Mouse (Mus musculus): Measurements from ENCODE around the gene Mettl7a3. TPM values are rescaled to one million over a fixed set of nuclear protein-coding genes. Genes with fewer than 3 reads are reported as not detected.
"Not testable (repeated sequence)": the region's sequence is repeated elsewhere in the genome, so short reads cannot be mapped to it uniquely, and the experiment has no call there.

Mettl7a3 gene
- polyA plus RNA-seq, 1 experiment, result not detected

GRCm38 (mm10) chr15:100346761-100347160 is 12.0 kb downstream of the Mettl7a3 start:
- peaks cover 4% of the 10 kb centered on the region for H3K27me3 ChIP-seq (ENCODE audit: control insufficient read depth, insufficient read depth, insufficient read length)
- H3K79me2 ChIP-seq (ENCODE audit: control insufficient read depth, insufficient read depth), result no peaks in the 10 kb centered on the region
- H3K4me3 ChIP-seq, result no peak overlapping the region
- TF ChIP-seq MAX (IDR thresholded peaks at IDR 0.05; ENCODE audit: low read depth), result no peak
- TF ChIP-seq REST (IDR thresholded peaks at IDR 0.05; ENCODE audit: insufficient read depth, insufficient read length), result no peak
- TF ChIP-seq MYOG (IDR thresholded peaks at IDR 0.05; ENCODE audit: control insufficient read depth in 1 of 3, insufficient read depth in 1 of 3, insufficient read length in 2 of 3, low read depth in 2 of 3), result no peak
- no peak for TF ChIP-seq TCF12 (IDR thresholded peaks at IDR 0.05; ENCODE audit: insufficient read depth, poor library complexity, severe bottlenecking)
- TF ChIP-seq SRF (IDR thresholded peaks at IDR 0.05; ENCODE audit: control insufficient read depth, insufficient read length, low read depth), result no peak
- no peak for TF ChIP-seq CEBPB (IDR thresholded peaks at IDR 0.05; ENCODE audit: insufficient read depth, poor library complexity, severe bottlenecking)
- no peak for TF ChIP-seq POLR2A (IDR thresholded peaks at IDR 0.05; ENCODE audit: insufficient read length, low read depth)
- no peak for TF ChIP-seq POLR2AphosphoS2 (IDR thresholded peaks at IDR 0.05; ENCODE audit: insufficient read length, low read depth)
- TF ChIP-seq MYOD1 (IDR thresholded peaks at IDR 0.05; ENCODE audit: control insufficient read depth in 1 of 3, insufficient read length in 2 of 3, low read depth in 2 of 3), result no peak
- TF ChIP-seq E2F4 (IDR thresholded peaks at IDR 0.05; ENCODE audit: insufficient read depth), result no peak
- no peak for TF ChIP-seq TCF3 (IDR thresholded peaks at IDR 0.05; ENCODE audit: insufficient read length, low read depth)
- TF ChIP-seq USF1 (IDR thresholded peaks at IDR 0.05; ENCODE audit: low read depth), result no peak
- H3K4me2 ChIP-seq (ENCODE audit: low read depth), result no peak overlapping the region
- H3K36me3 ChIP-seq (ENCODE audit: control insufficient read depth, insufficient read depth), result no peaks in the 10 kb centered on the region
- H3ac ChIP-seq (ENCODE audit: control insufficient read depth, insufficient read length), result no peak overlapping the region

DNA sequence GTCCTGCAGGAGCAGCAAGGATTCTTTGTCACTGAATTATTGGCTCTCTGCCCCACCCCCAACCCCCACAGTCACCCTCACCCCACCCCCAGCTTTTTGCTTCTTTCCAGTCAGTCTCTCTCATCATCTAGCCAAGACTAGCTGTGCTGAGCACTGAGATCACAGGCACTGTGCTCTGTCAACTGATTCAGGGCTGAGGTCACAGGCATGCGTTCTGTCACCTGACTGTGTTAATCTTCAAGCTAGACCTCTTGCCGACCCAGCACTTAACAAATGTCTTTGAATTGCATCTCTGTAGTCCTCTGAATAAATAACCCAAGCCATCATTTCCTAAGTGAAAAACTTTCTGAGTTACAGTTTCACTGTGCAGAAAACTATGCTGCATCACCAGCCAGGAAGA is 14.8 kb downstream of the Mettl7a3 start:
- no peak overlapping the region for H3K4me2 ChIP-seq (ENCODE audit: low read depth)
- H3K36me3 ChIP-seq (ENCODE audit: control insufficient read depth, insufficient read depth), result no peaks in the 10 kb centered on the region
- H3K27me3 ChIP-seq (ENCODE audit: control insufficient read depth, insufficient read depth, insufficient read length), result peaks cover 7% of the 10 kb centered on the region
- TF ChIP-seq MAX (IDR thresholded peaks at IDR 0.05; ENCODE audit: low read depth) (no peak), USF1 (IDR thresholded peaks at IDR 0.05; ENCODE audit: low read depth) (no peak), TCF3 (IDR thresholded peaks at IDR 0.05; ENCODE audit: insufficient read length, low read depth) (no peak), MYOD1 (IDR thresholded peaks at IDR 0.05; ENCODE audit: control insufficient read depth in 1 of 3, insufficient read length in 2 of 3, low read depth in 2 of 3) (no peak), TCF12 (IDR thresholded peaks at IDR 0.05; ENCODE audit: insufficient read depth, poor library complexity, severe bottlenecking) (no peak), SRF (IDR thresholded peaks at IDR 0.05; ENCODE audit: control insufficient read depth, insufficient read length, low read depth) (no peak), MYOG (IDR thresholded peaks at IDR 0.05; ENCODE audit: control insufficient read depth in 1 of 3, insufficient read depth in 1 of 3, insufficient read length in 2 of 3, low read depth in 2 of 3) (no peak), POLR2AphosphoS2 (IDR thresholded peaks at IDR 0.05; ENCODE audit: insufficient read length, low read depth) (no peak), POLR2A (IDR thresholded peaks at IDR 0.05; ENCODE audit: insufficient read length, low read depth) (no peak), CEBPB (IDR thresholded peaks at IDR 0.05; ENCODE audit: insufficient read depth, poor library complexity, severe bottlenecking) (no peak), E2F4 (IDR thresholded peaks at IDR 0.05; ENCODE audit: insufficient read depth) (no peak), REST (IDR thresholded peaks at IDR 0.05; ENCODE audit: insufficient read depth, insufficient read length) (no peak)
- no peak overlapping the region for H3ac ChIP-seq (ENCODE audit: control insufficient read depth, insufficient read length)
- H3K4me3 ChIP-seq, result no peak overlapping the region
- no peaks in the 10 kb centered on the region for H3K79me2 ChIP-seq (ENCODE audit: control insufficient read depth, insufficient read depth)

GRCm38 (mm10) chr15:100351501-100352060 is 16.9 kb downstream of the Mettl7a3 start:
- peaks cover 12% of the 10 kb centered on the region for H3K27me3 ChIP-seq (ENCODE audit: control insufficient read depth, insufficient read depth, insufficient read length)
- no peak overlapping the region for H3K4me3 ChIP-seq
- no peaks in the 10 kb centered on the region for H3K79me2 ChIP-seq (ENCODE audit: control insufficient read depth, insufficient read depth)
- no peaks in the 10 kb centered on the region for H3K36me3 ChIP-seq (ENCODE audit: control insufficient read depth, insufficient read depth)
- H3ac ChIP-seq (ENCODE audit: control insufficient read depth, insufficient read length), result no peak overlapping the region
- peak overlapping the region; percentile 35 for H3K4me2 ChIP-seq (ENCODE audit: low read depth)
- TF ChIP-seq TCF12 (IDR thresholded peaks at IDR 0.05; ENCODE audit: insufficient read depth, poor library complexity, severe bottlenecking), result no peak
- TF ChIP-seq E2F4 (IDR thresholded peaks at IDR 0.05; ENCODE audit: insufficient read depth), result no peak
- no peak for TF ChIP-seq POLR2A (IDR thresholded peaks at IDR 0.05; ENCODE audit: insufficient read length, low read depth)
- TF ChIP-seq USF1 (IDR thresholded peaks at IDR 0.05; ENCODE audit: low read depth), result no peak
- no peak for TF ChIP-seq CEBPB (IDR thresholded peaks at IDR 0.05; ENCODE audit: insufficient read depth, poor library complexity, severe bottlenecking)
- no peak for TF ChIP-seq TCF3 (IDR thresholded peaks at IDR 0.05; ENCODE audit: insufficient read length, low read depth)
- TF ChIP-seq MAX (IDR thresholded peaks at IDR 0.05; ENCODE audit: low read depth), result no peak
- no peak for TF ChIP-seq SRF (IDR thresholded peaks at IDR 0.05; ENCODE audit: control insufficient read depth, insufficient read length, low read depth)

GRCm38 (mm10) chr15:100352711-100353250 is 18.1 kb downstream of the Mettl7a3 start, which contains the start of the genes Methig1 and Mettl7a2:
Gene Methig1, plus strand, starts transcription at chr15:100353149.
Gene Mettl7a2, plus strand, starts transcription at chr15:100353200.
- TF ChIP-seq SRF (IDR thresholded peaks at IDR 0.05; ENCODE audit: control insufficient read depth, insufficient read length, low read depth), result no peak
- no peak for TF ChIP-seq MYOD1 (IDR thresholded peaks at IDR 0.05; ENCODE audit: control insufficient read depth in 1 of 3, insufficient read length in 2 of 3, low read depth in 2 of 3)
- no peak for TF ChIP-seq MYOG (IDR thresholded peaks at IDR 0.05; ENCODE audit: control insufficient read depth in 1 of 3, insufficient read depth in 1 of 3, insufficient read length in 2 of 3, low read depth in 2 of 3)
- no peak for TF ChIP-seq E2F4 (IDR thresholded peaks at IDR 0.05; ENCODE audit: insufficient read depth)
- no peak for TF ChIP-seq POLR2AphosphoS2 (IDR thresholded peaks at IDR 0.05; ENCODE audit: insufficient read length, low read depth)
- no peak for TF ChIP-seq CEBPB (IDR thresholded peaks at IDR 0.05; ENCODE audit: insufficient read depth, poor library complexity, severe bottlenecking)
- no peak for TF ChIP-seq POLR2A (IDR thresholded peaks at IDR 0.05; ENCODE audit: insufficient read length, low read depth)
- no peak for TF ChIP-seq REST (IDR thresholded peaks at IDR 0.05; ENCODE audit: insufficient read depth, insufficient read length)
- TF ChIP-seq USF1 (IDR thresholded peaks at IDR 0.05; ENCODE audit: low read depth), result no peak
- no peak for TF ChIP-seq TCF12 (IDR thresholded peaks at IDR 0.05; ENCODE audit: insufficient read depth, poor library complexity, severe bottlenecking)
- no peak within 1 kb of the TSS for H3ac ChIP-seq (ENCODE audit: control insufficient read depth, insufficient read length)
- no peak within 1 kb of the TSS for H3K4me3 ChIP-seq
- H3K27me3 ChIP-seq (ENCODE audit: control insufficient read depth, insufficient read depth, insufficient read length), result peaks cover 15% of the 10 kb centered on the region
- H3K36me3 ChIP-seq (ENCODE audit: control insufficient read depth, insufficient read depth), result no peaks in the 10 kb centered on the region
- no peak within 1 kb of the TSS for H3K4me2 ChIP-seq (ENCODE audit: low read depth)
- no peaks in the 10 kb centered on the region for H3K79me2 ChIP-seq (ENCODE audit: control insufficient read depth, insufficient read depth)

DNA sequence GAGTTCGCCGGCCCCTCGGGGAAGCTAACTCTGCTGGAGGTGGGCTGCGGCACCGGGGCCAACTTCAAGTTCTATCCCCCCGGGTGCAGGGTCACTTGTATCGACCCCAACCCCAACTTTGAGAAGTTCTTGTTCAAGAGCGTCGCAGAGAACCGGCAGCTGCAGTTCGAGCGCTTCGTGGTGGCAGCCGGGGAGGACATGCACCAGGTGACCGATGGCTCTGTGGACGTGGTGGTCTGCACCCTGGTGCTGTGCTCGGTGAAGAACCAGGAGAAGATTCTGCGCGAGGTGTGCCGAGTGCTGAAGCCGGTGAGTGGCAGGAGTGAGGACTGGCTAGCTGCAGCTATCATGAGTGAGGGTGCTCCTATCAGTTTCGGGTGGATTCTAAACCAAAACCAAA is 18.7 kb downstream of the Mettl7a3 start:
- not testable (repeated sequence) for H3ac ChIP-seq (ENCODE audit: control insufficient read depth, insufficient read length); H3K79me2 ChIP-seq (ENCODE audit: control insufficient read depth, insufficient read depth); H3K4me2 ChIP-seq (ENCODE audit: low read depth)

More for the DNA sequence above, 18.7 kb downstream of the Mettl7a3 start:
- not testable (repeated sequence) for H3K36me3 ChIP-seq (ENCODE audit: control insufficient read depth, insufficient read depth); H3K4me3 ChIP-seq
- peaks cover 21% of the 10 kb centered on the region for H3K27me3 ChIP-seq (ENCODE audit: control insufficient read depth, insufficient read depth, insufficient read length)

All from myocyte (in vitro differentiated cells).